Mouse (Mus musculus) urinary bladder, postnatal 4 days (tissue): ENCODE results near the gene Txndc9.

Experiments
- DNase-seq, 2 experiments: peaks; one replicate each; pipeline ENCODE4 v3.0.0; 2021 to 2022; ENCODE audit warnings: low spot score in 2 of 2

The Txndc9 gene

GRCm38 (mm10) chr1:37971520-37971919 is 26.2 kb downstream of the Txndc9 start:
- DNase-seq: no peak

- no peak for DNase-seq
Observed at GRCm38 (mm10) chr1:37968746-37969145, 28.9 kb downstream of the Txndc9 start.

- no peak for DNase-seq
Observed at GRCm38 (mm10) chr1:37965571-37965970, 32.1 kb downstream of the Txndc9 start.

- DNase-seq: no peak
Observed at GRCm38 (mm10) chr1:37959486-37959885, 38.2 kb downstream of the Txndc9 start.

GRCm38 (mm10) chr1:37958516-37958915 is 39.2 kb downstream of the Txndc9 start:
- DNase-seq: no peak

- no peak for DNase-seq
Observed at GRCm38 (mm10) chr1:37957659-37958058, 40.0 kb downstream of the Txndc9 start, which contains the start of gene Lyg1. Lyg1 (minus strand) TSS chr1:37957759.

GRCm38 (mm10) chr1:37956690-37957431 is 40.8 kb downstream of the Txndc9 start:
- no peak for DNase-seq

- no peak for DNase-seq
Observed at GRCm38 (mm10) chr1:37955251-37955650, 42.4 kb downstream of the Txndc9 start.

GRCm38 (mm10) chr1:37954786-37955185 is 42.9 kb downstream of the Txndc9 start:
- no peak for DNase-seq

GRCm38 (mm10) chr1:37948906-37949305 is 48.8 kb downstream of the Txndc9 start:
- no peak for DNase-seq
